Mouse (Mus musculus) ES-Bruce4 (cell line): ENCODE data around the gene Sh3bp2. TPM values are rescaled to one million over a fixed set of nuclear protein-coding genes. Genes with fewer than 3 reads are reported as not detected.

Source experiments
- H3K27ac ChIP-seq: 2 replicates; pipeline ENCODE4 v1.5.1; 2012; ENCODE audit warnings: low read length, inconsistent platforms; ENCODE audit not compliant: insufficient read depth
- H3K27me3 ChIP-seq: 2 replicates; pipeline ENCODE4 v1.6.1; 2012; ENCODE audit warnings: mild to moderate bottlenecking, low read length, inconsistent platforms; ENCODE audit not compliant: control insufficient read depth, poor library complexity, insufficient read depth, severe bottlenecking
- H3K36me3 ChIP-seq: 2 replicates; pipeline ENCODE4 v1.6.1; 2012; ENCODE audit warnings: inconsistent platforms, mild to moderate bottlenecking, low read length, moderate library complexity; ENCODE audit not compliant: control insufficient read depth, poor library complexity, insufficient read depth, severe bottlenecking
- H3K4me1 ChIP-seq: one replicate; pipeline ENCODE4 v1.8.1; 2011; ENCODE audit warnings: low read length; ENCODE audit not compliant: control insufficient read depth, insufficient read depth
- H3K4me3 ChIP-seq: 2 replicates; pipeline ENCODE4 v1.5.1; 2011; ENCODE audit warnings: low read depth, mild to moderate bottlenecking, low read length
- H3K9ac ChIP-seq: 2 replicates; pipeline ENCODE4 v1.6.1; 2012; ENCODE audit warnings: low read depth, mild to moderate bottlenecking, inconsistent platforms; ENCODE audit not compliant: poor library complexity, severe bottlenecking
- H3K9me3 ChIP-seq: replicated peaks from 2 replicates; pipeline ENCODE4 v1.6.1; 2012; ENCODE audit warnings: mild to moderate bottlenecking, low read length, inconsistent platforms; ENCODE audit not compliant: control insufficient read depth, poor library complexity, insufficient read depth, severe bottlenecking
- CTCF ChIP-seq: IDR thresholded peaks from one replicate; pipeline ENCODE4 v1.8.1; 2011; ENCODE audit warnings: low read depth, low read length
- EP300 ChIP-seq: IDR thresholded peaks from 2 replicates; pipeline ENCODE4 v1.6.1; 2011; ENCODE audit warnings: low read depth, low read length; ENCODE audit not compliant: insufficient read depth
- POLR2A ChIP-seq: IDR thresholded peaks from one replicate; pipeline ENCODE4 v1.8.1; 2011; ENCODE audit warnings: low read length; ENCODE audit not compliant: insufficient read depth
- polyA plus RNA-seq: library from polyadenylated mRNA; stranded (reverse); fragments of >200 nt; gene quantifications from 2 replicates; pipeline ENCODE4 v1.2.4, GENCODE M21; 2011; ENCODE audit warnings: low read depth; ENCODE audit not compliant: missing spikeins, insufficient read depth, insufficient read length

Gene Sh3bp2
- polyA plus RNA-seq, 1 experiment = 2.8 TPM

DNA sequence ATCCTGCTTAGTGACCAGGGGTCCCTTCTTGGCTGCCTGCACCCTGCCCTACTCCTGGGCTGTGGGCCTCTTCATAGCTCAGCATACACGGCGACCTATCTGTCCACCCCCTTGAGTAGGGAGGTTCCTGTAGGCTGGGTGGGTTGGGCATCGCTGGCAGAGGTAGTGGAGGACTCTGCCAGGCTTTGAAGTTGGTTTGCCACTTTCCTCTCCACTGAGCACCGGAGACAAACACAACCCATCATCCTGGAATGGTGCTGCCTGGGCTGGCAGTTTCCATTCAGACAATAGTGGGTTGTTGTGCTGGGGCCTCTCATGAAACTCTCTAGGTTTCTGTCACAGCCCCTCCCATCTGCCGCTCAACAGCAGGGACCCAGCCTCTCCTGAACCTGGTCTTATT is 4.5 kb downstream of the Sh3bp2 start:
- Histone ChIP-seq H3K36me3 (no peaks in the 10 kb centered on the region), H3K4me3 (no peak overlapping the region), H3K4me1 (no peaks in the 10 kb centered on the region), H3K27me3 (no peaks in the 10 kb centered on the region), H3K9me3 (no peaks in the 10 kb centered on the region), H3K27ac (no peak overlapping the region), H3K9ac (no peak overlapping the region)
- TF ChIP-seq EP300 (no peak), CTCF (no peak), POLR2A (no peak)

DNA sequence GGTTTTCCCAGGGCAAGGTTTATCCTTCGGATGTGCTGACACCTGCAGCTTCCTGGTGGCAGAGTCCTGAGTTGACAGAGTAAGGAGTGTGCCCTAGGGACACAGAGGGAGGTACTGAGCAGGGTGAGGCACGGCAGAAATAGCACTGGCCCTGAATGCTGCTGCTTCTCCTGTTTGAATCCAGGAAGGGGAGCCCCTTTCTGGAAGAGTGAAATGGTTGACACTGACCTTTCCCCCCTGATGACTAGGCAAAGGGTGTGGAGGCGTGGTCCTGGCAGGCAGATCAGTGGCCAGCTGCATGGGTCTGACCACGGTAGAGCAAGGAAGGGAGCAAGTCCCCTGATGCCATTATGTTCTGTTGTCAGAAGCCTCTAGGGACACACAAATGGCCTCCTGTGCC is 5.0 kb downstream of the Sh3bp2 start:
- TF ChIP-seq CTCF (no peak), EP300 (no peak), POLR2A (no peak)
- Histone ChIP-seq H3K9me3 (no peaks in the 10 kb centered on the region), H3K27me3 (no peaks in the 10 kb centered on the region), H3K36me3 (no peaks in the 10 kb centered on the region), H3K27ac (no peak overlapping the region), H3K4me1 (no peaks in the 10 kb centered on the region), H3K9ac (no peak overlapping the region), H3K4me3 (no peak overlapping the region)

DNA sequence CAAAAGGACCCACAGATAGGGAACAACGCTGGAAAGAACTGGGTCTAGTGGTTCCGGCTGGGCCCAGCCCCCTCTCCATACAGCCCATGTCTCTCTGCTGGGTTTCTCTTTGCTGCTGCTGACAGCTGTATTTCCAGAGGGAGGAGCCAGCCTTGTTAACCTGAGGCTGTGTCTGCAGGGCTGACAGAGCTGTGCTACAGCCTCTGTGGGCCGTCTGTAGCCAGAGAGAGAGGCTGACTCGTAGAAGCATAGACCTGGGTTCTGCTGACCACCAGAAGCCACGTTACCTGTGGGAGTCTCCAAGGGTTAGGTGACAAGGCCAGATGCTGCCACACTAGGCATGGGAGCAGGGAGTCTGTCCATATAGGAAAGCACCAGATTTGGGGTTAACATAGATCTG is 7.4 kb downstream of the Sh3bp2 start:
- H3K27ac ChIP-seq = no peak overlapping the region
- H3K27me3 ChIP-seq = no peaks in the 10 kb centered on the region
- no peaks in the 10 kb centered on the region for H3K4me1 ChIP-seq
- H3K9me3 ChIP-seq = no peaks in the 10 kb centered on the region
- no peak for TF ChIP-seq POLR2A
- TF ChIP-seq EP300 = no peak
- no peak for TF ChIP-seq CTCF
- no peak overlapping the region for H3K4me3 ChIP-seq
- H3K9ac ChIP-seq = no peak overlapping the region
- H3K36me3 ChIP-seq = no peaks in the 10 kb centered on the region

DNA sequence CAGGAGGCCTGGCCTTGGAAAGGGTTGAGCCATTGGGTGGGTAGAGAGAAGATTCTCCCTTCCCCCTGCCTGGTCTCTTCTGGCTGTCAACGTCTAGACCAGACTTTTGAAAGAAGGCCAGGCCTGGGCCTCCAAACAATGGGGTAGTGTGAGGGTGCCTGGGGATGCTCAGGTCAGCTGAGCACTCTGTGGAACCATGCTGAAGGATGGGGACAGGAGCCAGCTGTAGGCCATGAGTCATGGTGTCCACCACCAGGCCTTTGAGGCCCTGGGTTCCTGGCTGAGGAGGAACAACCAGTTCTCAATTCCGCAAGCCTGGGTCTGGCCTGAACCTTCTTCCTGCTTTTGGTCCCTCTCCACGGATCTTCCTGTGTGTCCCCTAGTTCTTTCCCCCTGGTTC is 8.2 kb downstream of the Sh3bp2 start:
- Histone ChIP-seq H3K4me3 (no peak overlapping the region), H3K36me3 (no peaks in the 10 kb centered on the region), H3K9me3 (no peaks in the 10 kb centered on the region), H3K27ac (no peak overlapping the region), H3K4me1 (no peaks in the 10 kb centered on the region), H3K9ac (no peak overlapping the region), H3K27me3 (no peaks in the 10 kb centered on the region)
- TF ChIP-seq CTCF (no peak), EP300 (no peak), POLR2A (no peak)

DNA sequence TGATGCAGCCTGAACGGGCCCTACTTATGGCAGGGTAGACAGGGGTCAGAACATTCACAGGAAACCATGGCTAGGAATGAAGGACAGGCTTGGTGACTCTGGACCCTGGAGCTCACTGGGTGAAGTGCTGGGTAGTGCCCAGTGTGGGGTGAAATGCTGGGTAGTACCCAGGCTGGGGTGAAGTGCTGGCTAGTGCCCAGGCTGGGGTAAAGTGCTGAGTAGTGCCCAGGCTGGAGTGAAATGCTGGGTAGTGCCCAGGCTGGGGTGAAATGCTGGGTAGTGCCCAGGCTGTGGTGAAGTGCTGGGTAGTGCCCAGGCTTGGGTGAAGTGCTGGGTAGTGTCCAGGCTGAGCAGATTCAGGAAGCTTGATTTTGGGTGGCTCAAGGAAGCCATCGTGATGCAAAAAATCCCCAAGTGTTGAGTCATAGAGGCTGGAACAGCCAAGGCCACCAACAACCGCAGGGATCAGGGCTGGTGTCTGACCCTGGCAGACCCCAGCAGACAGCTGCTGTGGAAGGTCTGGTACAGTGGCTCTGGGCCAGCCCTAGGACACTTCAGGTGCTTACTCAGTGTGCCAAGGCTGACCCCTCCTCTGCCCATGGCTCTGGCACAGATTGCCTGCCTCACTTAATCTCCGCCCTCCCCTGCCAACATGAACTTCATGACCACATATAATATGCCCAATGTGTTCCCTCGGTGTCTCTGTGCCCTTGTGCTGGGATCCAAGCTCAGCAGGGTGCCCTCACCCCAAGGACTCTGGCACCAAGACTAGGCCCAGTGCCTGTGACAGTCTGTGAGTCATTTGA is 9.3 kb downstream of the Sh3bp2 start:
- Histone ChIP-seq H3K27me3 (no peaks in the 10 kb centered on the region), H3K4me1 (no peaks in the 10 kb centered on the region), H3K4me3 (no peak overlapping the region), H3K36me3 (no peaks in the 10 kb centered on the region), H3K9ac (no peak overlapping the region), H3K9me3 (no peaks in the 10 kb centered on the region), H3K27ac (no peak overlapping the region)
- TF ChIP-seq CTCF (no peak), EP300 (no peak), POLR2A (no peak)

DNA sequence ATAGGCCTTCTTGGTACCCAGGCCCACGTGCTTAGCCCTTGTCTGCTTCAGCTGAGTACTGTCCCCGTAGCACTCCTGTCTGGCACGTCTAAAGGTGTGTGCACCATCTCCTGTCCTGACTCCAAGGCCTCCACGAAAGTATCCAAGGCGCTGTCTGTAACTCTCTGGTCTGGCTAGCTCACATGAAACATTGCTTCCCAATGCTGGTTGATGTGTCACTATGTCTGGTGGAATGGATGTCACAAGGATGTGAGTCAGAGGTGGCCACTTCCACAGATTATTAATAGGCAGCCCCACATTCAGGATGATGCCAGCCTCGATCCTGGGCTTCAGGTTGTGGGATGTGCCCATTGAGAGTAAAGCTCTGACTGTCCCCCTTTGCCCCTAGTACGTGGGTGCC is 10.2 kb downstream of the Sh3bp2 start:
- H3K27me3 ChIP-seq = no peaks in the 10 kb centered on the region
- no peaks in the 10 kb centered on the region for H3K36me3 ChIP-seq
- H3K4me1 ChIP-seq = no peaks in the 10 kb centered on the region
- H3K4me3 ChIP-seq = no peak overlapping the region
- H3K9me3 ChIP-seq = no peaks in the 10 kb centered on the region
- no peak for TF ChIP-seq POLR2A
- TF ChIP-seq EP300 = no peak
- TF ChIP-seq CTCF = no peak
- no peak overlapping the region for H3K9ac ChIP-seq
- no peak overlapping the region for H3K27ac ChIP-seq
